Mouse (Mus musculus) lung, adult 2 months (tissue): ENCODE results near the gene Ndufa4l2.

Source experiments
- CTCF ChIP-seq: fragments of 200-500 bp; IDR thresholded peaks from 2 replicates; pipeline ENCODE4 v1.5.1; 2011; ENCODE audit warnings: mild to moderate bottlenecking, low read length, control low read depth; ENCODE audit not compliant: insufficient read depth
- POLR2A ChIP-seq: fragments of 200-500 bp; IDR thresholded peaks from 2 replicates; pipeline ENCODE4 v1.6.1; 2011; ENCODE audit warnings: low read depth, mild to moderate bottlenecking, control low read depth, low read length, borderline replicate concordance; ENCODE audit errors: extremely low read depth

DNA sequence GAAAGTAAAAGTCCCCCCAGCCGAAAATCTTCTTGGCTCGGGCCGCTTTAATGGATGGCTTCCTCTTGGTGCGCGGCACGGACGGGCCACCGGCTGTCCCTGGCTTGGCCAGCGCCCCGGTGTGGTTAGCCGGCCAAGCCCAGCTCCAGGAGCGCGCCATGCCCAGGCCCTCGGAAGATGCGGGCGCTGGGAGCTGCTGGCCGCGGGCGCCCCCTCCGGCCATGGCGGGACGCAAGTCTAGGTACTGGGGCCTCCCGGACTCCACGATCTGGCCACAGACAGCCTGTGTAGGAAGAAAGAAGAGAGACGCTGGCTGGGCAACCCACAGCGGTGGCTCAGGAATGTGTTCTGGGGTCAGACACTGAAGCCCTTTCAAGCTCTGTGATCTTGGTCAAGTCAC is 11.9 kb downstream of the Ndufa4l2 start:
- no peak for TF ChIP-seq CTCF
- TF ChIP-seq POLR2A, result no peak
